Mouse (Mus musculus) spleen, postnatal 36 days (tissue): Measurements from ENCODE around the gene Mfsd13b.
"Not testable (repeated sequence)": the region's sequence is repeated elsewhere in the genome, so short reads cannot be mapped to it uniquely, and the experiment has no call there.

Experiments used
- DNase-seq, 2 experiments: peaks; one replicate each; pipeline ENCODE4 v3.0.0; 2022; ENCODE audit warnings: low spot score in 2 of 2, mixed read lengths in 1 of 2

The Mfsd13b gene

DNA sequence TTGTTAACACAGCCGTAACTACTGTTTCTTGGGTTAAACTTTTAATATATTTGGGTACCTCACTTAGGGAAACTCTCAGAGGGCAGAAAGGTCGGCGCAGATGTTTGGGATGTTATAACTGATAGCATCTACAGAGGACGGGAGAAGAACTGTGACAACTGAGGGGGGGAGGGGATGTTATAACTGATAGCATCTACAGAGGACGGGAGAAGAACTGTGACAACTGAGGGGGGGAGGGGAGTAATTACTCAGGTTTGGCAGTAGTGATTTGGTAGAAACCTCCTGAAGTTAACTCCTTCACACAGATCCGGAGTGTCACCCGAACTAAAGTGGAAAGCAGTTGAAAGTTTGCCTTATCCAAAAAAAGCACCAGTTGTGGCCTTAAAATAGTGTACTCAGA lies 659 bp downstream of the Mfsd13b start:
- no peak for DNase-seq

DNA sequence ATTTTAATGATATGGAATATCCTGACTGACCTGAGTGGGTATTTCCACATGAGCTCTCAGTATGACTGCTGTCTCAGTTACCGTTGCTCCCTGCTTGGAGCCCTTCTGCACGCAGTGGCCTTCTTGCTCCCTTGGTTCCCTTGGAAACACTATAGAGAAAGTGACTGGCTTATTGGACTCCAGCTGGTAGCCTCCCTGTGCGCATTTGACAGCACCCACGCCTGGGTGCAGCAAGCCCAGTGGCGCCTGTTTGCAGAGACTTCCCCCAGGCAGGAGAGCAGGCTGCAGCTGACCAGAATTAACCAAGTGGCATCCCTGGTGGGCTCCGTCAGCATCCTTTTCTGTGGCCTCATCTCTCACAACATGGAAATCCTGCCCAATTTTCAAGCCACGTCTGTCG lies 8.9 kb downstream of the Mfsd13b start:
- no peak for DNase-seq

DNA sequence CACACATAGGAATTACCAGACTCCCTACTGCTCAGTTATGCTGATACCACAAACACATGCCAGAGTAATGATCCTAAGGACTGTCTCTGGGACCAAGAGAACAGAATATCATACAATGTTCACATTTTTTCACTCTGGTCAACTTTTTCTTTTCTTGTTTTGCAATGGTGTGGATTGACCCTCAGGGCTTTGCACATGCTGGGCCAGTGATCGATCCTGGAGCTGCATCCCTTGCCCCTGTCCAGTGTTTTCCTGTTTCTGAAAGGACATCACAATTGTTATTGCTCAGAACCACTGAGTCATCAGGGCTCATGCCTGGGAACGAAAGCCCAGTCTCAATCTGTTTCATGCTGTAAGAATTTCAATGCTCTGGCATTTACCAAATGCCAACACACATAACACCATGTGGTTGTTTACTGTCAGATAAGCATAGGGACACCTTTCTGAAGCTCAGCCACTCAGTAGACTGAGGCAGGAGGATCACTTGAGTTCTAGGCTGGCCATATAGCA lies 16.8 kb downstream of the Mfsd13b start:
- no peak for DNase-seq

DNA sequence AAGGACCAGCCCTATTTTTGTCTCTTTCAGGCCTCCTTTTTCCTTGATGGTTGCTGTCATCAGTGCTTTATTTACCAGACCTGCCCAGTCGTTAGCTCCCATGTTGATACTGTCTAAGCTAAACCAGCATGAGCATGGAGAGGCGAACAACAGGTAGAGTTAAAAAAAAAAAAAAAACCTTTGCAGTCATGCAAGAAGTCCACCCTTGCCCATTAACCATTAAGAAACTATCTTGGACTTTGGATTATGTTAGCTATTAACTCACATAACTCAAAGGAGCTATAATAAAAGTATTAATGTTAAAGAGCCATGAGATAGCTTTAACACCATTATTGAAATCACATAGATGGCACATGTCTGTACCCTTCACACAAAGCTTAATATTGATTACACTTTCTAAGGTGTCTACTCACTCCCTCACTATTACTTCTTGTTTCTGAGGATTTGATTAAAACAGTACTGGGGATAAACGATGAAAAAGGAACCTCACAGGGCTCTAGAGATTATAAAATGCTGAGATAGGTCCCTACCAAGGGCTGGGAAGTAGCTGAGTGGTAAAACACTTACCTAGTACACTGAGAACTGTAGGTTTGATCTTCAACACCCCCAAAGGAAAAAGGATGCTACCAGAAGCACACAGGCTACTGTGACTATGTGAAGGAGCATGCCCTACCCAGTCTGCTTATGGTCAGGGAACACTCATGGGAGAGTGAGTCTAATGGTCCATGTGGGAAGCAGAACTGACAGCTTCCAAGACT lies 17.9 kb downstream of the Mfsd13b start:
- no peak for DNase-seq

DNA sequence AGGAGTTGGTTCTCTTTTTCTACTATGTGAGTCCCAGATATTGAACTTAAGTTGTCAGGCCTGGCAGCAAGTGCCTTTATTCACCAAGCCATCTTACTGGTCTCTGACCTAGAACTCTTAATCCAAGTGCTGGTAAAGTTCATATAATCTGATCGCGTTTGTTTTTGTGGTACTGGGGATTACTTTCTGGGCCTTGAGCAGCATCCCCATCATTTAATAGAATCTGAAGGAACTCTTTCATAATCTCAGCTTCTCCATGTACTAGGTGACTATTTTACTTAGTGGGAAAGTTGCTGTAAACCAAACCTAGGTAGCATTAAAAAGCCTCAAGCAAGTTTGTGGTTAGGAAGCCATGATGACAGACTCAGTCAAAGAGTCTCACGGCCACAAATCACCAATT lies 19.6 kb downstream of the Mfsd13b start:
- no peak for DNase-seq

DNA sequence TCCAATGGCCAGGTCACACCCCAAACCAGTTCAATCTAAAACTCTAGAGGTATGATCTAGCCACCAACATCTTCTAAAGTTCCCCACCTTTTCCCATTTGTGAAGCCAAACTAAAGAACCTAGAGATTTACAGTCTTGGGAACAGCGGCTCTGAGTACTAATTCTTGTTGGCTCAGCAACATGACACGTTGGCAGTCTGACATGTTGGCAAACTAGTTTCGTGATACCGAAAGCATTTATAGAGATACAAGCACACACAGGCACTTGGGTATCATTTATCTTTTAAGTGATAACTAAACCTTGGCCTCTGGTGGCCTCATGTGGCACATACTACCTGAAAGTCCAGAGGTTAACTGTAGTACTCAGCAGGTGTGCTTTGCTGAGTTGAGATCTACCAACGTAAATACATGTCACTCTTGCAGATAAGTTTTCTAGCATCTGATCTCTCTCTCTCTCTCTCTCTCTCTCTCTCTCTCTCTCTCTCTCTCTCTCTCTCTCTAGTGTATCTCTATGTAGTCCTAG lies 20.2 kb downstream of the Mfsd13b start:
- DNase-seq: no peak

DNA sequence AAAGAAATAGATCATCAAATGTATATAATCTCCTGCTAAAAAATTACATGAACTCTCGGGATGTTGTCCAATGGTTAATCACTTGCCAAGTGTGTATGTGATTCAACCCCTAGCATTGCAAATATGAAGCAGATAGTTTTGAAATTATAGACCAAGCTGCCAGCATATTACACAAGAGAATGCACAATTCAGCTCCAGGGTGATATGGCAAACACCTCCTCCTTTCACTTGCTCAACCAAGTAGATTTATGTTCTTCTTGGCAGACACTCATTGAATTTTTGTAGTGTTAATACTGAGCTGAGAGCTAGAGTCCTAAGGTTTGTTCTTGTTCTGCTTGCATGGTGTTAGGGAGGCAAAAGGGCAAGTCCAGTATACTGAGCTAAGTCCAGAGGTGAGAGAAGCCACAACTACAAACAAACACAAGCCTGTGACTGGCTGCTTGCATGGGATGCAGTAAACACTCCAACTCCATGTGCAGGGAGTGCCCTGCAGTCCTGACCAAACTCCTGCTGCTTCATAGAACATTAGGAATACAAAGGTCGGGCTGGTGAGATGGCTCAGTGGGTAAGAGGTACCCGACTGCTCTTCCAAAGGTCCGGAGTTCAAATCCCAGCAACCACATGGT lies 21.6 kb downstream of the Mfsd13b start:
- no peak for DNase-seq

DNA sequence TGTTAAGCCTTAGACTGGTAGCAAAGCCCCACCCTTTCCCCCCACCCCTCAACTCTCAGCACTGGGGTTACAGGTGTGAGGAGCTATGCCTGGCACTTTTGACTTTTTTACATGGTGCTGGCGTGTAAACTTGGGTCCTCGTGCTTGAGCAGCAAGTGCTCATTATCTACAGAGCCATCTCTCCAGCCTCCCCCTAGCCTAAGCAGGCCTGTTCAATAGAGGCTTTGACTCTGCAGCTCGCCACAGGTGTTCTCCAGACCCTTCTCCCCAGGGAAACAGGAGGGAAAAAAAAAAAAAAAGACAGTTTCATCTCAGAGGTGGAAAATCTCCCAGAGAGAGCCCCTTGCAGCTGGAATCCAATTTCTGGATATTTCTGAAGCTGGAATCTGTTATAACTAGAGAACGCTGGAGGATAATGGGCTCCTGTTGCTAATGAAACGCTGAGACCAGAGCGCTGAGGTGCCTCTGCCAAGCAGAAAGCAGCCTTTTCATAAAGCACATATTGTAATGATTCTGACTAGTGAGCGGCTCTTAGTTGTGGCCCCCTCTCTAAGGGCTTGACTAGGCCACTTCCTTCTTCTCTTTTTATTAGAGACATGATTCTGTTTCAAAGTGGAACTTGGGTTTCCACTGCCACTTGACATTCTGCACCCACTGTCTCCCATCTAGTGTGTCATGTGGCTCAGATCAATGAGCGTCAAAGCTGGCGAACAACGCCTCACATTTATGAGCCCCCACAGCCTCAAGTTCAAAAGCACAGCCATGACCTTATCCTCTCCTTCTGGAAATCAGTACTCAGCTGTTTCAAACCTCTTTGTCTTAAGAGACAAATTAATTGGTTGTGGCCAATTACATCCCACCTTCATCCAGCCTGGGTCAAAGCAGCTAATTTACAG lies 29.7 kb downstream of the Mfsd13b start:
- DNase-seq: no peak

DNA sequence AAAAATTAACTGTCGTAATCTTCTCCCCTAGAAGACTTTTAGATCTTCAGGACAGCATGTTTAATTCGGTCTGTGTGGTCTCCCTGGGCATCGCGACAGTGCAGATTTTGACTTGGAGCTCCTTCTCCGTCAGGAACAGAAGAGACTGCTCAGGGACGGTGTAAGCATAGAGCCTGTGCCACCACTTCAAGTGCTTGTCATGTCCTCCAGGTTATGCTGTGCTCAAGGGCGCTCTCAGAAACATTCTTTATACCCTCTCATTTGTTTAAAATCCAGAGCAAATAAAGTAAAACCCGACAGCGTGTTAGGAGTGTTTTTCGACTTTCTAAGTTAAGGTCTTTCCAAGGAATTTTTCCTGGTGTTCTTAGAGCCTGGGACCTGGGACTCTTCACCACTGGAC lies 32.2 kb downstream of the Mfsd13b start:
- DNase-seq: no peak

DNA sequence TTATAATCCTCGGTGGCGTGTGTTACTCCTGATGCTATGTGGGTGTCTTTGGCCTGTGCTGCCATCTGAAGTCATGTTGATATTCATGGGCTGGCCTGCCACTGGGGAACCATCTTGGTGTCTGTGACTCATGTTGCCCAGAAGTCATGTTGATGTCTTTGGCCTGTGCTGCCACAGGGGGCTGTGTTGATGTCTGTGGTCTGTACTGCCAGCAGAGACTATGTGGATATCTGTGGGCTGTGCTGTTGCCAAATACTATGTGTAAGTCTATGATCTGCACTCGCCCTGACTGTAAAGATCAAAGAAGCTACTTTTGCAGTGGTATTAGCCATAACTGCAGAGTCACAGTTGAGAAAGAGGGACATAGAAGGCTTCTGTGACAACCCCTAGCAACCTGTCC lies 36.5 kb downstream of the Mfsd13b start:
- no peak for DNase-seq

DNA sequence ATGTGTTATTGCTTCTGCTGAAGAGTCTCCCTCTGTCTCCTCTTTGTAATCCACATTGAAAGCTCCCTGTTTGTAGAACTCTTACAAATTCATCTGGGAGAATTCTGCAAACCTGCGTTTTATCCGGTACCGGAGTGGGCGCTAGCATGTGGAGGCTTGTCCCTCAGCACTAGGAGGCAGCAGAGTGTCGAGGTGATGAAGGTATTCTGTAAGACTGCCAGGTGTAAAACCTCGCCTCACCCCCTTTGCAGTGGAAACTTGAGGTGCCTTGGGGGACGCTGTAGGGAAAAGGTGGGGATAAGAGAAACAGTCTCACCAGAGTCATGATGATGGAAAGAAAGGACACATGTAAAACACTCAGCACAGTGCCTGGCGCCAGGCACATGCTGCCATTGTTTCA lies 38.0 kb downstream of the Mfsd13b start:
- peak in 1 of 2 experiments; percentile 6 for DNase-seq

DNA sequence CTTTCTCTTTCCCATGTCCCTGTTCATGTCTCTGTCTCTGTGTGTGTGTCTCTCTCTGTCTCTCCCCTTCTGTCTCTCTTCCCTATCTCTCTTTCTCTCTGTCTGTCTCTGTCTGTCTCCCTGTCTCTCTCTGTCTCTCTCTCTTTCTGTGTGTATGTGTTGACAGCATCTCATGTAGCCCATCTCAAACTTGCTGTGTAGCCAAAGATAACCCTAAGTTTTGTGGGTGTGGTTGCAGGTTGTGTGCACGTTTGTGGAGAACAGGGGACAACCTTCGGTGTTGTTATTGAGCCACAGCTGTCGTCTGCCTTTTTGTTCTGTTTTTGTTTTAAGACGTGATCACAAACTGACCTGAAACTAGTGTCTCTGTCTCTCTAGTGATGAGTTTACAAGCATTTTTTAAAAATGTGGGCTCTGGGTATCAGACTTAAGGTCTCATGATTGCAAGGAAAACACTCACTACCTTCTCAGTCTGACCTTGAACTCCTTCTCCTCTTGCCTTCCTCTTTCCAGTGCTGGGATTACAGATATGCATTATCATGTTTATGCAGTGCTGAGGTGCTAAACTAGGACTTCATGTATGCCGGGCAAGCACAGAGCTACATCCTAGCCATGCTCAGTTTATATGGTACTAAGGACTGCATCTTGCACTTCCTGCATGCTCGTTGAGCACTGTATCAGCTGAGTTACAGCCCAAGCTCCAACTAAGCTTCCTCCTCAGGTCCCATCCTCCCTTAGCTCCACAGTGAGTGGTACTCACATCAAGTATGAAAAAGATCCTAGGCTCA lies 43.1 kb downstream of the Mfsd13b start:
- DNase-seq: no peak

DNA sequence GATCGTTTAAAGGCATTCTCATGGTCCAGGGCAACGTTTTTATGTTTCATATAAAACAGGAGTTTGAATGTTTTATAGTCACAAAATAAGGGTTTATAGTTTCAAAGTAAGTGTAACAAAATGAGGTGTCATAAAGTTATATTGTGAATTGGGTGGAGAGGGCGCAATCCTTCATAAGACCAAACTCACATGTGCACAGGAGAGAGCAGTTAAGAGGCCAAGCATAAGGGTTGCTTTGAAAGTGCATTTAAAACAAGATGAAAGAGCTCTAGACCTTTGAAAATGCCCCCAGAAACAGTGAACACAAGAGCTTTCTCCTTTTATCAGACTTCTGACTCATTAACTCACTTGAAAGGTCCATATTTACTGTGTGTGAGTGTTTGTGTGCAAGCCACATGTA lies 44.0 kb downstream of the Mfsd13b start:
- no peak for DNase-seq

DNA sequence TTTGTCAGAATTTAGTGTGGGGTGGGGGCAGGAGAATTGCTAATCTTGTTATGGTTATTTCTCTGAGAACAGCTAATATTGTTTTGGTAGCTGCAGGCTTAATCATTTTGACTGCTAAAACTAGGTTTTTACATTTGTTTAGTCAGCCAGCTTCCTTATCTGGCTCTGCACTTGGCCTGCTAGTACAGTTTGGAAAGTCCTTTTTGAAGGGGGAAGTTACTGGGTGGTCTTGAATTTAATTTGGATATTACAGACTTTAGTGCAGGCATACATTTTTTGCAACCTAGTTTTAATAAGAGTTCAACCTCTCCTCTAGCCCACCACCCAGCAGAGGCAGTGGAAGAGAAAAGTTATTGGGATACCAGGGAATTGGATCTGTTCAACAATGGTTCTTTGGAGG lies 47.6 kb downstream of the Mfsd13b start:
- DNase-seq: not testable (repeated sequence)

DNA sequence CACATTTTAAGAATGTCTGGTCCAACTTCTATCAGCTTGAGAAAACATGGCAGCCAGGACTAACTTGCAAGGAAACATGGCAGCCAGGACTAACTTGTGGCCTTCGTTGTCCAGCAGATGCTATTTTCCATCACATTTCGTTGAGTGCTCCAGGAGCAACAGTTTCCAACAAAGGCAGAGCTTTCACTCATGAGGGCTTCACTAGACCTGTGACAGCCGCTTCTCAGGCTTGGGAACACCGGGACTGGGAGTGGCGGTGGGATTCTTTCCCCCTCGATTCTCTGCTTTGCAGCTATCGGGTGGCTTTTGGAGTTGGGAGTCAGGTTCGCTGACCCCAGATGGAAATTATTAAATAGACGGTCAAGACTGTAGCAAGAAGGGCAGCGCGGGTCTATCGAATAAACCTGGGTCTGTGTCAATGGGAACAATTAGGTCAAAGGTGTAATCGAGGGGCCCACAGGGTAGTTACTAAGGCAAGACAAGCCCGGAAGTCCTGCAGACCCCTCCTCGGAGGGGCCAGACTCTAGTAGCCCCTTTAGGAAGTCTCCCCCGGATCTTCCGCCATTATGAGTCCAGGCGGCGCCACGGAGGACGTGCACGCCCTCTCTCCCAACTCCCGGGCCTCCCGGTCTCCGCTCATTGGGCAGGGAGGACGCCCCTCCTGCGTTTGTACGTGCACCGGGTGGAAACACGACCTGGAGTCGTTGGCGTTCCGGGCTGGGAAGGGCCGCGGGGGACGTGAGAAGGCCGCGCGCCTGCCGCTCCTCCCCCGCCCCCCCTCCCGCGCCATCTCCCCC lies 51.7 kb downstream of the Mfsd13b start, which contains the start of gene Mettl9:
Gene Mettl9 (plus strand): TSS at position 590 of the 797 bp plus-strand sequence.
- DNase-seq: peak; percentile 89 to 91

DNA sequence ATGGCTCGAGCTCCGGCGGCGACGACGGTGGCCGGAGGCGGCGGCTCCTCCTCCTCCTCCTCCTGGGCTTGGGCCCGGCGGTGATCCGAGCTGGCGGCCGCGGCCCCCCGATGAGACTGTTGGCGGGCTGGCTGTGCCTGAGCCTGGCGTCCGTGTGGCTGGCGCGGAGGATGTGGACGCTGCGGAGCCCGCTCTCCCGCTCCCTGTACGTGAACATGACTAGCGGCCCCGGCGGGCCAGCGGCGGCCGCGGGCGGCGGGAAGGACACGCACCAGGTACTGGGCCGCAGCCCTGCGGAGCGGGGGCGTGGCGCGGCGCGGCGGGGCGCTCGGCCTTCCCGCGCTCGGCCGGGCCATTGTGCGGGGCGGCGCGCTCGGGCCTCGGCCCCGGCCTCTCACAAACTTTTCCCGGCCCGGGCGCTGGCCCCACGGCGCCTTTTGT lies 52.4 kb downstream of the Mfsd13b start:
- peak in 1 of 2 experiments; percentile 45 for DNase-seq

DNA sequence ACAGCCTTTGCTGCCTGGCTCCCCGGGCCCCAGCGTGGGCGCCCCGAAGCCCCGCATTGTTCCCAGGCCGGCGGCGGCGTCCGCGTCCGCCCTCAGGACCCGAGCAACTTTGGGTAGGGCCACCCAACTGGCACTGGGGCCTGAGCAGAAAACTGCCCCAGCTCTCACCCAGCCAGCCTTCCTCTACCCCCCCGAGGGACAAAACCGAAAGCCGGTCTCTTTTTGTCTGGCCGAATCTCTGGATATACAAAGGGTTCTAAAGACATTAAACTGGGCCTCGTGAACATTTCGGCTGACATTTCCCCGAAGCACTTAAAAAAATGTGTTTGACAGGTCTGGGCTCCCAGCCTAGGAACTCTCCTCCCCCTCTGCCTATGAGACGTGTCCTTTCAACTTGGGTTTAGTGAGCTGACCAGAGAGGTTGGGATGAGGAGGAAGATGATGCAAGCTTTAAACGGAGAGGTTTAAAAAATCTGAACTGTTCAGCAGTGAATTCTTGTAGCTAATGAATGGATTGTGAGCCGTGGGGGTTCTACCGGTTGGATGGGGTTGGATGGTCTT lies 52.9 kb downstream of the Mfsd13b start:
- peak; percentile 3 to 18 for DNase-seq

DNA sequence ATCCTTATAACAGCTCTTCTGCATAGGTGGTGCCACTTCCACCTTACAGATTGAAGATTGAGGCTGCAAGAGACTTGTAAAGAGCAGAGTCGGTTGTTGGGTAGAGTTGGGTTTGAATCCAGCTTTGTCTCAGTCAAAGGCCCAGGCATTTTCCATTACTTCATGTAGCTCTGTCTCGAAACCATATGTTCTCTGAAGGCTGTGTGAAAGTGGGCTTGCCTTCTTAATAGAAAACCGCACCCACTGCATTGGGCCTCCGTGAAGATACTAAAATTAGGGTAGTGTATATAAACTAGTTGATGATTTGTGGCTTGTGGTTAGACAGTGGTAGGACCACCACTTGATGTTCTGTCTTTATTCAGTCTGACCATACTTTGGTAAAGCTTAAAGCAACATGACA lies 58.3 kb downstream of the Mfsd13b start:
- no peak for DNase-seq

DNA sequence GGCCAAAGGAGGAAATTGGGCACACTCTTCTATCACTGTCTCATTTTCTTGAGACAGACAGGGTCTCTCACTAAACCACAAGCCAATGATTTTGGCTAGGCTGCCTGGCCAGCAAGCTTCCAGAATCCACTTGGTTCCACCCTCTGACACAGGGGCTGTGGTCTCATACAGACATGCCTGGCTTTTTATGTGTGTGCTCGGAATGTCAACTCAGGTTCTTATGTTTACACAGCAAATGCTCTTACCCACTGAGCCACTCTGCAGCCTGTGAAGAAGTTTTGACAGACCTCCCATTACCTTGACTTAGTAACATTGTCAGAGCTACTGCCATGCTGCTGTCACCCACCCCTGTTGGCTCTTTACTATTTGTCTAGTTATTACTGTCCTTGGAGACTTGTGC lies 59.7 kb downstream of the Mfsd13b start:
- DNase-seq: no peak

DNA sequence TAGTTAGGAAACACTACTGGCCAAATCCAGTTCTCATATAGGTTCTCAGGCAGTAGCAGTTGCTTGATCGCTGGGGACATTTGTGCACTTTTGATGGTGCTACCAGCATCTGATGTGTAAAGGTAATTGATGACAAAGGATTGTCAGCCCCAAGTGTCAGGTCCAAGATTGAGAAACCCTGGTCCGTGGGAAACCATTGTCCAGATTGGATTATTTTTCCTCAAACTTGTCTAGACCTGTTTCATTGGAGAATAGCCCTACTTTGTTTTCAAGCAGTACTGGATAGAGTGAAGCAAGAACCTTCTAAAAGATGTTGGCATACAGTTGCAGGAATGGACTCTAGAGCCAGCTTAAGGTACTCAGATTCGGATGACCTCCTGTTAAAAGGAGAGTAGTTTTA lies 60.7 kb downstream of the Mfsd13b start:
- no peak for DNase-seq
